15 mouse cellular contexts compared by ENCODE assay signal in genomic region chr4:125289709-125290108, GRCm38 (mm10).
DNase-seq lines count a peak whose midpoint lies in the region; ATAC-seq and TF ChIP-seq lines count a peak whose summit lies in the region.
"Had no signal": no experiment of that assay in that cellular context is flagged by ENCODE, and none has a peak within 500 bp of the region (broad histone marks: within the 10 kb centered on the region; RNA-seq: fewer than 3 reads in every experiment).

No protein-coding gene starts in this region.

- TF ChIP-seq POLR2A in olfactory bulb, adult 2 months (IDR thresholded peaks at IDR 0.05; ENCODE audit: insufficient read depth, low read depth, low read length): no peak

- H3K4me3 ChIP-seq in left cerebral cortex, adult 2 months: no peak overlapping the region
- H3K4me3 ChIP-seq in forebrain, postnatal 0 days (ENCODE audit: low read depth, low read length): no peak overlapping the region
- H3K4me3 ChIP-seq in olfactory bulb, adult 2 months (ENCODE audit: insufficient read depth, low read depth, low read length): no peak overlapping the region
- no peak overlapping the region for H3K4me3 ChIP-seq in kidney, embryonic 15.5 days (replicated peaks)
- H3K4me3 ChIP-seq: limb, embryonic 15.5 days had no signal

- no peak for ATAC-seq in forebrain, postnatal 0 days
- ATAC-seq in kidney, embryonic 15.5 days (replicated peaks; ENCODE audit: low FRiP score): no peak
- ATAC-seq: liver, postnatal 0 days had no signal

- WGBS in forebrain, postnatal 0 days: 15% methylated on average over 1 of the region's 1 CpGs
- 18% methylated on average over 1 of the region's 1 CpGs for WGBS in olfactory bulb, adult 2 months
- WGBS in kidney, embryonic 15.5 days: 19% methylated on average over 1 of the region's 1 CpGs

- no peak overlapping the region for H3K9ac ChIP-seq in forebrain, postnatal 0 days
- H3K9ac ChIP-seq in kidney, embryonic 15.5 days: no peak overlapping the region
- H3K9ac ChIP-seq: limb, embryonic 15.5 days; liver, postnatal 0 days had no signal

- H3K4me2 ChIP-seq in forebrain, postnatal 0 days (ENCODE audit: low read depth): no peak overlapping the region
- H3K4me2 ChIP-seq in kidney, embryonic 15.5 days: no peak overlapping the region
- H3K4me2 ChIP-seq: limb, embryonic 15.5 days had no signal

- no peaks in the 10 kb centered on the region for H3K9me3 ChIP-seq in forebrain, postnatal 0 days (ENCODE audit: low read length)
- H3K9me3 ChIP-seq in kidney, embryonic 15.5 days (replicated peaks): no peaks in the 10 kb centered on the region
- H3K9me3 ChIP-seq: limb, embryonic 15.5 days had no signal

- 0 out of 2 replicates have a peak, but pooled peaks cover 2% of the 10 kb centered on the region for H3K4me1 ChIP-seq in forebrain, postnatal 0 days (ENCODE audit: insufficient read depth)
- peaks cover 26% of the 10 kb centered on the region for H3K4me1 ChIP-seq in olfactory bulb, adult 2 months (ENCODE audit: control insufficient read depth, insufficient read depth, low read length)
- no peaks in the 10 kb centered on the region for H3K4me1 ChIP-seq in kidney, embryonic 15.5 days

- peak; percentile 14 for TF ChIP-seq CTCF in left cerebral cortex, adult 2 months (IDR thresholded peaks at IDR 0.05)
- peak; percentile 43; the same call in 1 of the 2 replicates for TF ChIP-seq CTCF in forebrain, postnatal 0 days (IDR thresholded peaks at IDR 0.05; ENCODE audit: low read depth)
- 0 out of 2 replicates have a peak, but pooled peaks have one; percentile 31 for TF ChIP-seq CTCF in olfactory bulb, adult 2 months (IDR thresholded peaks at IDR 0.05; ENCODE audit: insufficient read depth, low read depth, low read length)

- intact Hi-C loops in left cerebral cortex, adult 2 months (cut with DNase I): no loop called here

- no peak for DNase-seq in left cerebral cortex, adult 2 months (ENCODE audit: extremely low spot score in 1 of 2, low spot score in 2 of 2)
- DNase-seq in left cerebral cortex, adult 9 months (ENCODE audit: low spot score in 2 of 2): no peak
- peak; percentile 15 for DNase-seq in R1 (ENCODE audit: low read depth, low spot score)
- no peak for DNase-seq in forebrain, postnatal 0 days
- DNase-seq in adrenal gland, postnatal 14 days: no peak
- DNase-seq: gastrocnemius, postnatal 25 days; heart, postnatal 14 days; kidney, adult 2 months; kidney, postnatal 36 days; liver, postnatal 0 days; lung, postnatal 36 days; thymus, adult 2 months had no signal

- H3K36me3 ChIP-seq in forebrain, postnatal 0 days (ENCODE audit: insufficient read depth): no peaks in the 10 kb centered on the region
- no peaks in the 10 kb centered on the region for H3K36me3 ChIP-seq in kidney, embryonic 15.5 days
- H3K36me3 ChIP-seq: limb, embryonic 15.5 days had no signal

- H3K27ac ChIP-seq in left cerebral cortex, adult 2 months: 0 out of 2 replicates have a peak overlapping the region, but pooled peaks have one; percentile 9
- H3K27ac ChIP-seq in forebrain, postnatal 0 days (ENCODE audit: low read depth, low read length): no peak overlapping the region
- H3K27ac ChIP-seq in olfactory bulb, adult 2 months (ENCODE audit: insufficient read depth, low read depth, low read length): peak overlapping the region; percentile 71
- H3K27ac ChIP-seq in kidney, embryonic 15.5 days: no peak overlapping the region
- H3K27ac ChIP-seq: limb, embryonic 15.5 days had no signal

- no peaks in the 10 kb centered on the region for H3K27me3 ChIP-seq in forebrain, postnatal 0 days (ENCODE audit: insufficient read depth, low read length)
- H3K27me3 ChIP-seq in kidney, embryonic 15.5 days: peaks cover under 1% of the 10 kb centered on the region; the same call in 1 of the 2 replicates
- H3K27me3 ChIP-seq: limb, embryonic 15.5 days had no signal

Comparison
In these comparisons a context has a peak if more than half of its experiments do, and no peak if none do; other contexts are left out.
1. H3K27ac ChIP-seq: peak in left cerebral cortex, adult 2 months (single experiment) and olfactory bulb, adult 2 months (single experiment); none in forebrain, postnatal 0 days (single experiment) and kidney, embryonic 15.5 days (single experiment).
2. Peak in every context shown above with its lines, with median percentiles within 50 percentile points of each other: CTCF ChIP-seq.